Mouse (Mus musculus) limb, embryonic 13.5 days (tissue): Measurements from ENCODE around the gene Fmo2. TPM values are rescaled to one million over a fixed set of nuclear protein-coding genes. Genes with fewer than 3 reads are reported as not detected.

Experiments used
- ATAC-seq: fragments of 200-750 bp; cut with Nextera tagmentation; 2 replicates; pipeline ENCODE4 v1.8.0; 2017; ENCODE audit warnings: low read depth, moderate number of reproducible peaks, moderate TSS enrichment; ENCODE audit not compliant: low FRiP score
- H3K27ac ChIP-seq: fragments of 300-500 bp; sonication (generic); 2 replicates; pipeline ENCODE4 v1.5.1; 2015; ENCODE audit warnings: inconsistent platforms, mild to moderate bottlenecking, moderate library complexity
- H3K27me3 ChIP-seq: fragments of 300-500 bp; sonication (generic); 2 replicates; pipeline ENCODE4 v1.6.1; 2015; ENCODE audit warnings: mild to moderate bottlenecking, inconsistent platforms
- H3K36me3 ChIP-seq: fragments of 300-500 bp; sonication (generic); 2 replicates; pipeline ENCODE4 v1.6.1; 2015; ENCODE audit warnings: inconsistent platforms, mild to moderate bottlenecking, moderate library complexity
- H3K4me1 ChIP-seq: fragments of 300-500 bp; sonication (generic); 2 replicates; pipeline ENCODE4 v1.6.1; 2015; ENCODE audit warnings: inconsistent platforms
- H3K4me2 ChIP-seq: fragments of 300-500 bp; sonication (generic); replicated peaks from 2 replicates; pipeline ENCODE4 v1.6.1; 2015; ENCODE audit warnings: inconsistent platforms, mild to moderate bottlenecking, moderate library complexity
- H3K4me3 ChIP-seq: fragments of 300-500 bp; sonication (generic); 2 replicates; pipeline ENCODE4 v1.5.1; 2015; ENCODE audit warnings: moderate library complexity, mild to moderate bottlenecking, inconsistent platforms
- H3K9ac ChIP-seq: fragments of 300-500 bp; sonication (generic); 2 replicates; pipeline ENCODE4 v1.6.1; 2015; ENCODE audit warnings: mild to moderate bottlenecking, inconsistent platforms
- H3K9me3 ChIP-seq: fragments of 300-500 bp; sonication (generic); 2 replicates; pipeline ENCODE4 v1.6.1; 2016; ENCODE audit warnings: inconsistent platforms
- WGBS: fragments of 180-500 bp; shearing (Covaris S2); methylation state at CpG from one replicate; pipeline ENCODE4 v1.1.7; 2015; 5-methylcytosine and 5-hydroxymethylcytosine counted together
- polyA plus RNA-seq: library from polyadenylated mRNA; unstranded; fragments of >200 nt; fragmentation: Nextera tagmentation; extraction: Ambion mirVana; gene quantifications from 2 replicates; pipeline ENCODE4 v1.2.1, GENCODE M21; 2015

The Fmo2 gene
- 0.38 and 0.45 TPM in 2 replicates for polyA plus RNA-seq

DNA sequence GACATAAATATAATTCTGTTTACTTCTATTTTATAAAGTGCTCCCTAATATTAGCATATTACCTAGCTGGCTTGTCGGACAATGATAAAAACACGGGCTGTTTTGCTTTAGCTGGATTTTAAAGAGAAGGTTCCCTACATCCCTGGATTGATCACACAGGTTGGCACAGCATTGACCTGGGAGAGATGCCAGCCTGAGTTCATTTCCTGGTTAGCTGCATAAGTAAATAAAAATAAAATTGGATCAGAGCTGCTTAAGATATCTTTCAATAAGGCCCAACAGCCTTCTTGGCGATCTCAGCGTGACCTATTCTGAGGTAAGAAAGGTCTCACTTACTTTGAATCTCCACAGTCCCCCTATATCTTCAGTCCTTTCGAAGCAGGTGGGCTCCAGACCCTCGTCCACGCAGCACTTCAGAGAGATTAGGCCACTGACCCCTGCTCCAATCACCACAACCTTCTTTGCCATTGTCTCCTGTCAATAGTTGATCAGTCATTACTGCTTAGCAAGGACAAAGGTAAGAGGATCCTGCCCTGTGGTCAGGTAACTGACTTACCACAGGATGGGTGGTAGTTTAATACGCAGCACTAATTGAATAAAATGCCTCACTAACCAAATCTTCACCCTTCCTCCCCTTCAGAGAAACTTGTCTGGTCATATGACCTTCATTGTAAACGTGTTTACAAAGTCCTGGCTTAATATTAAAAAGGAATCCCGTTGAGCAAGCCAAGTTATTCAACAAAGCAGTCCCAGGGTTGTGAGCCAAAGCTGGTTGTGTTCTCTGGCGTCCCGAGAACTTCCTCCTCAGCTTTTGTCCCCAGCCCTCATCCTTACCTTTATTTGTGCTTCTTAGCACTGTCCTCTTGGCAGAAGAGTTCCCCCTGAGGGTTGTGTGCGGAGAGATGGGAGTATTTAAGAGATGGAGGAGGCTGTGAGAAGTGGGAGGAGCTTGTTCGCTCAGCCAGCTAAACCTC, at the start of gene Fmo2:
Gene Fmo2 (minus strand): TSS at position 889 of the 974 bp plus-strand sequence.
- H3K27ac ChIP-seq: no peak within 1 kb of the TSS
- no peak within 1 kb of the TSS for H3K9ac ChIP-seq
- H3K4me2 ChIP-seq: no peak within 1 kb of the TSS
- no peak within 1 kb of the TSS for H3K4me3 ChIP-seq
- no peaks in the 10 kb centered on the region for H3K27me3 ChIP-seq
- H3K4me1 ChIP-seq: peaks cover 13% of the 10 kb centered on the region
- no peaks in the 10 kb centered on the region for H3K36me3 ChIP-seq
- 67% methylated on average over 14 of the region's 14 CpGs for WGBS
- no peaks in the 10 kb centered on the region for H3K9me3 ChIP-seq
- ATAC-seq: no peak

DNA sequence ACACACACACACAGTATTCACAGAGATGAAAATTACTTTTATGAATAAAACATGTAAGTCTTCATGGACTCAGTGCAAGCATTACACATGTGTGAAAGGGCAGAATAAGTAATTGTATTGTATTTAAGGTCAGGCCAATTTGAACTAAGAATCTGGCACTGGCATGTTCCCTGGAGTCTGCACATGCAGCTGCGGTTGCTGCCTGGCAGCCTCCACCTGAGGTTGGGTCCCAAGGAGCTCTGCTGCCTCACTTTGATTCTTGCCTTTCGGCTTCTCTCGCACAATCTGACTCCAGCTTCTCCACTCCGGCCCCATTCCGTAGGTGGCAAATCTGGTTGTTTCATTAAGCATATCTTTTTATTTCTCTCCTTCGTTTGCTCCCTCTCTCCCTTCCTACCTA, 49.4 kb upstream of the Fmo2 start:
- H3K4me3 ChIP-seq: no peak overlapping the region
- H3K4me2 ChIP-seq: no peak overlapping the region
- ATAC-seq: no peak
- peaks cover 14% of the 10 kb centered on the region; the same call in 1 of the 2 replicates for H3K27me3 ChIP-seq
- H3K4me1 ChIP-seq: peaks cover 19% of the 10 kb centered on the region
- no peak overlapping the region for H3K27ac ChIP-seq
- H3K36me3 ChIP-seq: no peaks in the 10 kb centered on the region
- WGBS: 64% methylated on average over 6 of the region's 6 CpGs
- H3K9ac ChIP-seq: no peak overlapping the region
- H3K9me3 ChIP-seq: no peaks in the 10 kb centered on the region

DNA sequence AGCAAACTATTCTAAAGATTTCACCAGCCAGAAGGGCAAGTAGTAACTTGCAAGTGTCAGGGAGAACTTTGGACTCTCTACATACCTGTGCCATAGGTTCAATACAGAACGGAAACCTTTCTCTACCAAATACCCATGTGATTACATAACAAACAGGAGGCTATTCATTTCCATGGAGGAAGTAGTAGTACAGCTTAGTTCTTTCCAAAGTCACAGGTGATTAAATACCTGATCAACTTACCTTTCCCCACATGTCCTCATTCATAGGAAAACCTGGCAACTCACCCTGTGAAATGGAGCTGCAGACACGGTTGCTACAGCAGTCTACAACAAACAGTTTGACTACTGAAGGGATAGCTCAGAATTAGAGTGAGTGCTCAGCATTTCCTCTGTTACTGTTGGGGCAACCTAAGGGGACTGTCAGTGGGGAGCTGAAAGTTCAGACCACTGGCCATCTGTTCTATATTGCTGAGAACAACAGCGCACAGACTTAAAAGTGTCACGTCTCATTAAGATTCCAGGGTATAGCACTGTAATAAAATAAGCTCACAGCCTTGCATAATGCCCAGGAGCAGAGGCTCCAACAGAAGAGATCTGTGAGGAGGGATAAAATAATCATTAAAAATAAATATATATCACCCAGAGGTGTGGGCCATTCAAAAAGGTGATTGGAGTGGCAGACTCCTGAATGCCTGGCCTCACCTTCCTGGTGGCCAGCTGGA, 48.5 kb upstream of the Fmo2 start:
- H3K4me2 ChIP-seq: no peak overlapping the region
- peaks cover 19% of the 10 kb centered on the region for H3K4me1 ChIP-seq
- ATAC-seq: peak; percentile 54; the same call in 1 of the 2 replicates
- H3K36me3 ChIP-seq: no peaks in the 10 kb centered on the region
- 30% methylated on average over 4 of the region's 4 CpGs for WGBS
- H3K27ac ChIP-seq: no peak overlapping the region
- peaks cover 20% of the 10 kb centered on the region; the same call in 1 of the 2 replicates for H3K27me3 ChIP-seq
- no peaks in the 10 kb centered on the region for H3K9me3 ChIP-seq
- no peak overlapping the region for H3K4me3 ChIP-seq
- H3K9ac ChIP-seq: no peak overlapping the region

DNA sequence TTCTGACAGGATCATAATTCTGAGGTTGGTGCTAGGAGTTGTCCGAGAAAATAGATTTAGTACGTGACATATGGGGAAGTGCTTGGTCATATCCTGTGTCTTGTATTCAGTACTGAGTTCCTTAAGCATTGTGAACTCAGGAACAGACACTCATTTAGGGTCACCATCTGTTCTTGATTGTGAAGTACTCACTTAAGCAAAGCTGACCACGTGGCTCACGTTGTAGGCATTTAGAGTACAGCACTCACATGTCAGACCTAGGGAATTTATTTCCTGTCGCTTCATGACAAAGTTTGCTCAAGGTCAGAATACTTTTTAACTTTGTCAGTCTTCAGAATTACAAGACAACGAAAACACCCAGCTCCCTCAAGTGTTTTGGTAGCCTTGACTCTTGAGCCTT, 45.2 kb upstream of the Fmo2 start:
- no peak for ATAC-seq
- Histone ChIP-seq H3K27ac (no peak overlapping the region), H3K36me3 (no peaks in the 10 kb centered on the region), H3K9me3 (no peaks in the 10 kb centered on the region), H3K4me3 (no peak overlapping the region), H3K4me2 (no peak overlapping the region), H3K4me1 (peaks cover 27% of the 10 kb centered on the region), H3K27me3 (peaks cover 33% of the 10 kb centered on the region; the same call in 1 of the 2 replicates), H3K9ac (no peak overlapping the region)
- 23% methylated on average over 6 of the region's 6 CpGs for WGBS

DNA sequence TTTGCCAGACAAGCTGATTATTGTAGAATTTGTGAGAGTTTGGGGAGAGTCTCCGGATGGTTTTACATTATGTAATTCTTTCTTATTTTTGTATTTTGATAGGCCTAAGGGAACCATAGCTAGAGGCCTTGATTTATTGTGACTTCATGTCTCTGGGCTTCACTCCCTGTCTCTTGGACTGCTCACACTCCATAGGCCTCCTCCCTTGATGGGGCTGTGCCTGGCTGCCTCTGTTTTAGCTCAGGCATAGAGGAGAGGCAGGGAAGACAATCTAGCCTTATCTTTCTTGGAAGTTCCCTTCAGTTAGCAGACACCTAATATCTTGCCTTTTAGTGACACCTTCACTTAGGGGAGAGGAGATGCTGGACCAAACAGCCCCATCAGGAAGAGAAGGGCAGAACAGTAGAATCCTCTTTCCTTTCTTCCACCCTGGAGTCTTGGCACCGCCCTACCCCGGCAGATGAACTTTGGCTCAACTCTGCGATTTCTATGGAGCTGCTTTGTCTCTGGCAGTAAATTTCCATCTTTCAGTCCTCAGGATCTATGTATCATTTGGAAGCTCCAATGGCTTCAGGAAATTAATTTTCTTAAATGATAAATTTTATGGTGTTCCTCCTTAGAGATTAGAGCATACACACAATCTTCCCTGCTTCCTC, 40.3 kb upstream of the Fmo2 start:
- no peak overlapping the region for H3K9ac ChIP-seq
- H3K4me2 ChIP-seq: no peak overlapping the region
- no peaks in the 10 kb centered on the region for H3K36me3 ChIP-seq
- H3K4me1 ChIP-seq: peaks cover 23% of the 10 kb centered on the region
- H3K4me3 ChIP-seq: no peak overlapping the region
- H3K27ac ChIP-seq: peak overlapping the region; percentile 56; the same call in 1 of the 2 replicates
- 64% methylated on average over 4 of the region's 4 CpGs for WGBS
- no peaks in the 10 kb centered on the region for H3K9me3 ChIP-seq
- H3K27me3 ChIP-seq: peaks cover 40% of the 10 kb centered on the region; the same call in 1 of the 2 replicates
- ATAC-seq: peak; percentile 88

DNA sequence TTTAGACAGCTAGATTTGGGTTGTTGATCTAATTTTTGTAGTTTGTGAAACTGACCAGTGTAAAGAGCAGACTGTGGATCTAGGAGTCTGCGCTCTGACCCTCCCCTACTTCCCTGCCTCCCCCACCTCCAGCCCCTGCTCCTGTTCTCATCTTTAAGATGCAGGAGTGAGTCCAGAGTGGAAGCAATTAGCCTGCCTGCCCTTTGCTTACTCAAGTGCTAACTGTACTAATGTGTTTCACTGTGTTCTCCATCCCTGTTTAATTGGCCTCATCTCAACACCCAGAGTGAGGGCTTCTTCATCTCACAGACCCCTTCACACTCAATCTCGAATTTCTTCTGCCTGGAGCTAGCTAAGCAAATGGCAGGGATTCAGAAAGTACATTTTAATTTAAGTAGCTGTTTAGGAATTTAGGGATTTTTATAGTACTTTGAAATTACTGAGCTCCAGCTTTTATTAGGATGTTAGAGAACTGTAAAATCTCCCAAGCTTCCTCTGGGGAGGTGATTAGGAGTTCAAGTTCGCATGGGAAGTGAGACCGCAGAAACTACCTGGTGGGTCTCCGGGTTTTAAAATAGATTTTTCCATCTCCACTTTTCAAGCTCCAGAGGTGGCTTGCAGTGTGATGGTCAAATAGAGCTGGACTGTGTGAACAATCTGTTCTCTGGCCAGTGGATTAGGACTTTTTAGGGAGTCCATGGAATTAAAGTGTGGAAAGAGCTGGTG, 39.6 kb upstream of the Fmo2 start:
- H3K27me3 ChIP-seq: peaks cover 38% of the 10 kb centered on the region; the same call in 1 of the 2 replicates
- no peak overlapping the region for H3K4me2 ChIP-seq
- H3K36me3 ChIP-seq: no peaks in the 10 kb centered on the region
- H3K9me3 ChIP-seq: no peaks in the 10 kb centered on the region
- peak overlapping the region; percentile 28; the same call in 1 of the 2 replicates for H3K27ac ChIP-seq
- no peak overlapping the region for H3K9ac ChIP-seq
- ATAC-seq: peak; percentile 92
- peaks cover 21% of the 10 kb centered on the region for H3K4me1 ChIP-seq
- 22% methylated on average over 5 of the region's 5 CpGs for WGBS
- no peak overlapping the region for H3K4me3 ChIP-seq

DNA sequence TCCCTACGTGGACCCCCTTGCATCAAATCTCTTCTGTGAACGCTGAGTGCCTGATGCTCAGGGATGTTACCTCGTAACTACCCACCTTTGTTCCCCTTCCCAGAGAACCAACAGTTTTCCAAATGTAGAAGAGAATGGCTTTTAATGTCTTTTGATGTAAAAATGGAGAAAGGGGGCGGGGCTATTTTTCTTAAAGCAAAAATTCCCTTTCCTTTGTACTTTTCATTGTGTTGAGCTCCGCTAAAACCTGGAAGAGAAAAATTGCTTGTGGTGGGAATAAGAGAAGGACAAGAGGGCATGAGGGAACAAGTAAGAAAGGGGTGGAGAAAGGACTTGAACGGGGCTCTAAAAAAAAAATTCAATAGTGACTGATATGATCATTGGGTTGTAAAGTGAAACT, 38.9 kb upstream of the Fmo2 start, which contains the start of gene Fmo6:
Gene Fmo6 (minus strand): TSS at position 101 of the 400 bp plus-strand sequence.
- no peak for ATAC-seq

DNA sequence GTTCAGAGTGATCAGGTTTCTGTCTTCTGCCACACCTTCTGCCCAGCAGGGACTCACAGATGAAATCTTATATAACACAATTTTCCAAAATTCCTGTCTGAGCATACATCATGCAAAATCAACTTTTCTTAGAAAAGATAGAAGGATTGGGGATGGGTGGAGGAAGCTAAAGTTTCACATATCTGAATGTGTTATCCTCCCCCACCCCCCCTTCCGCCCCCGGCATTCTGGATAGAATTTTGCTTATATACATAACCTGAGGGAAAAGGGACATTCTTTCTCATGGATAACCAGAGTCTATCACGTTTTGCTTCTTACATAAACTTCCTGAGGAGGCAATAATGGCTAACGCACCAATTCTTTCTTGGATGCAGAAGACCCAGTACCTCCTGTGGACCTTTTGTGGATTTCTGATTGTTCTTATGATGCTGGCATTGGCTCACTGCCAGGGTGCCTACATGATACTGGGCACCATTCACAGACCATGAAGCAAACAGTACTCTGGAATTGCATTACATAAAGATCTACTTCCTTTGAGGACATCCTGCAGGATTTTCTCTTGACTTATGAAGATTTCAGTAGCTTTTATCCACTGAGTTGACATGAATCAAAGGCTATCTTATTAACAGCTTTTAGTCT, 36.0 kb upstream of the Fmo2 start:
- ATAC-seq: no peak
- Histone ChIP-seq H3K9me3 (no peaks in the 10 kb centered on the region), H3K27me3 (peaks cover 26% of the 10 kb centered on the region; the same call in 1 of the 2 replicates), H3K4me3 (no peak overlapping the region), H3K4me2 (no peak overlapping the region), H3K4me1 (peaks cover 23% of the 10 kb centered on the region), H3K36me3 (no peaks in the 10 kb centered on the region), H3K27ac (no peak overlapping the region), H3K9ac (no peak overlapping the region)
- 80% methylated on average over 4 of the region's 4 CpGs for WGBS

More for the DNA sequence above, 38.9 kb upstream of the Fmo2 start, which contains the start of gene Fmo6:
- H3K4me1 ChIP-seq: peaks cover 21% of the 10 kb centered on the region
- no peak within 1 kb of the TSS for H3K4me3 ChIP-seq
- no peak within 1 kb of the TSS for H3K4me2 ChIP-seq
- peaks cover 32% of the 10 kb centered on the region; the same call in 1 of the 2 replicates for H3K27me3 ChIP-seq
- no peaks in the 10 kb centered on the region for H3K9me3 ChIP-seq
- peak within 1 kb of the TSS; percentile 28; the same call in 1 of the 2 replicates for H3K27ac ChIP-seq
- no peak within 1 kb of the TSS for H3K9ac ChIP-seq
- 76% methylated on average over 6 of the region's 6 CpGs for WGBS
- no peaks in the 10 kb centered on the region for H3K36me3 ChIP-seq

DNA sequence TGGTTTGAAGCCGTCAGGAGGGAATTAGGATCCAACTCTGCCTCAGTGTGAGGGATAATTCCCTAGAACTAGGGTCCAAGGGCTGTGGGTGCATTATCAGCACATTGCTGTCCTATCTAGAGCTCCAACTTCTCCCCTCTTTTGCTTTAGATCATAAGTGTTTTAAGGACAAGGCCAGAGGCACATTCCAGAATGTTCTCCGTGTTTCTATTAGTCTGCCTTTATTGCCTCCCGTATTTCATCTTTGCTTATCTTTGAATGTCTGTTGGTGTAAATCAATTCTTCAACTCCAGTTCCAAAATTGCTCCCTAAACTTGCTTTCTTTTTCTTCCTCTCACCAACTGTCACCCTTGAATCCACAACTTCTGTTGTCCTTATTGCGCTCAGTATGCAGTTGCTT, 33.9 kb upstream of the Fmo2 start:
- peaks cover 7% of the 10 kb centered on the region; the same call in 1 of the 2 replicates for H3K4me1 ChIP-seq
- no peak for ATAC-seq
- H3K9ac ChIP-seq: no peak overlapping the region
- no peaks in the 10 kb centered on the region for H3K36me3 ChIP-seq
- H3K4me2 ChIP-seq: no peak overlapping the region
- H3K9me3 ChIP-seq: no peaks in the 10 kb centered on the region
- H3K27ac ChIP-seq: no peak overlapping the region
- H3K27me3 ChIP-seq: peaks cover 26% of the 10 kb centered on the region; the same call in 1 of the 2 replicates
- no peak overlapping the region for H3K4me3 ChIP-seq
- 74% methylated on average over 4 of the region's 4 CpGs for WGBS

DNA sequence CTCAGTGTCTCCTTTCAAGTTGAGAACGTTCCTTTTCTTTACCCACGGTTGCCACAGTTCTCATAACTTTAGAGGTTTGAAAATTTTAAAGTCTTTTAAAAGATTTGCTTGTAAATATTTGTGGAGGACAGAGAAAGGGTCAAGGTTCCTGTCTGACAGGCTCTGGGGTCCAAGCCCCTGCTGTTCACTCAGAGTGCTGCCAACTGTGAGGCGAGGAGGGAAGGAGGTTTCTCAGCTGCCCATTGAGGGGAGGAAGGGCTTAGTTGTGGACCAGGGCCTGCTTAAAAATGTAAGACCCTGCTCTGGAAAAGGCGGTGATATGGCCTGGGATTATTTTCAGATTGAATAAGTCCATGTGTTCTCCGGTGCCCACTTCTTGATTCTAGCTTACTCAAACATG, 33.4 kb upstream of the Fmo2 start:
- Histone ChIP-seq H3K27me3 (peaks cover 25% of the 10 kb centered on the region; the same call in 1 of the 2 replicates), H3K27ac (no peak overlapping the region), H3K36me3 (no peaks in the 10 kb centered on the region), H3K4me2 (no peak overlapping the region), H3K4me1 (peaks cover 7% of the 10 kb centered on the region; the same call in 1 of the 2 replicates), H3K9me3 (no peaks in the 10 kb centered on the region), H3K9ac (no peak overlapping the region), H3K4me3 (no peak overlapping the region)
- no peak for ATAC-seq
- WGBS: 60% methylated on average over 5 of the region's 5 CpGs
